Mouse (Mus musculus) mouse trophoblast stem cell (cell line): ENCODE data around the gene Mcemp1.

Experiments
- in situ Hi-C, 2 experiments: fragments of 300-500 bp; cut with MseI, MboI; formaldehyde crosslinking; loops; 2 replicates in 1 of 2; 3 replicates in 1 of 2; pipeline ENCODE4 v1.15.1; 2025

Mcemp1 gene

DNA sequence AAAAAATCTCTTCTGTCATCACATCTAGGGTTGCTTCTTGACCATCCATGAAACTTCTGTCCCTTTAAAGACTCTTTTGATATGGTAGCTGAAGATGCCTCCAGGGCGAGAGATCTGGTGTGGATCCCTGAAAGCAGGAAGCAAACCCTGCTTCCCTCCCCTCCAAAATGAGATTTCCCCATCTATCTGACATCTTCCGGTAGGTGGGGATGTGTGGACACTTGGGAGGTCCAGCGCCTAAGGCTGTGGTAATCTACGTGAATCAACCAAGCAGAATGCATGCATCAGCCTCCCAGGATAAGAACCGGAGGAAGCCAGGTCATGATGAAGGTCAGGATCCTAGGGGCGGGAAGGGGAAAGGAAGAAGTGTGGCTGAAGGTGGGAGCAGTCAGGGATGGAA is at the start of gene Mcemp1:
Gene Mcemp1, plus strand, starts transcription at position 248 of the 400 bp plus-strand sequence.
- in situ Hi-C loops = no loop called here

DNA sequence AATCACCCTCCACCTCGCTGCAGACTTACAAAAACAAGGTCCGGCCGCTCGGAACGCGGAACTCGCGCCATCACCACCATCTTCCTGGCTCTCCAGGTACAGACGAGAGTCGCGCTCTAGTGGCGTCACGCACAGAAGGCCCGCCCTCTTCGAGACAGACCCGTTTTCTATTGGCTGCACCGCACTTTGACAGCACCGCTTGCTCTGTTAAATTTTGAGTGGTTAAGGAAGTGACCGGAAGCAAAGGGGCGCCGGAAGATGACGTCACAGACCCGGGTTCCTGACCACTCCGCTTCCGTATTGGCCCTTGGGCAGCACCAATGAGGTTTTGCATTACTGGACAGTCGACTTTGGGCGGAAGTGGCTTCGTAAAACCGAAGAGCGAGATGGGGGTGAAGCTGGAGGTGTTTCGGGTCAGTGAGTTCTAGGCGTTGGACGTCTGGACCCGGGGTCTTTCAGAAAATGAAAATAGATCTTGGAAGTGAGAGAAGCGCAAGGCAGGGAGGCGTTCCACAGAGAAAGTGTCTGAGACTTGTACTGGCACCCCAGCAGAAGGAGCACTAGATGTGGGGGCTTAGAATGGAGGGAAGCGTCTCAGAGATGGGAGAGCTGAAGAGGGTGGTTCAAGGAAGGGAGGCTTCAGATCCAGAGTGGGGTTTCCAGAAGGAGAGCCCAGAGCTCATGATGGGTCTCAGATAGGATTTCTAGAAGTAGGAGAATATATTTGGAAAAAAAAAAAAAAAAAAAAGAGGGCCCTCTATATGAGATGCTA is 44.2 kb upstream of the Mcemp1 start, which contains the start of the genes Xab2 and Pet100:
Gene Xab2, minus strand, starts transcription at position 118 of the 772 bp plus-strand sequence.
Gene Pet100, plus strand, starts transcription at position 350 of the 772 bp plus-strand sequence.
- in situ Hi-C loops = no loop called here

DNA sequence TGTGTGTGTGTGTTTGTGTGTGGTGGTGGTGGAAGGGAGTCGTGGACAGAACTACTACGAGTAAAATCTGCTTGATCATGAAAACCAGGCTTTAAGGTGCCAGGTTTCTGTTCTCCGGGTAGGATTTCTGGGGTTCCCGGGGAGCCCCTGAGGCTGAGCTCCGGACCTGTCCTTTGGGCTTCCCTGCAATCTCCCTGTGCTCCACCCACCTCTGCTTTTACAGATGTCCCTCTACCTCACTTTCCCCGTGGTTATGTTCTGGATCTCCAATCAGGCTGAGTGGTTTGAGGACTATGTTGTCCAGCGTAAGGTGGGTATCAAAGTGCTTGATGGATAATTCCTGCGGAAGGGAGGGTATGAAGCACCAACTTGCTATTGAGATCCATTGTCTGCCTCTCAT is 43.4 kb upstream of the Mcemp1 start:
- in situ Hi-C loops = no loop called here

DNA sequence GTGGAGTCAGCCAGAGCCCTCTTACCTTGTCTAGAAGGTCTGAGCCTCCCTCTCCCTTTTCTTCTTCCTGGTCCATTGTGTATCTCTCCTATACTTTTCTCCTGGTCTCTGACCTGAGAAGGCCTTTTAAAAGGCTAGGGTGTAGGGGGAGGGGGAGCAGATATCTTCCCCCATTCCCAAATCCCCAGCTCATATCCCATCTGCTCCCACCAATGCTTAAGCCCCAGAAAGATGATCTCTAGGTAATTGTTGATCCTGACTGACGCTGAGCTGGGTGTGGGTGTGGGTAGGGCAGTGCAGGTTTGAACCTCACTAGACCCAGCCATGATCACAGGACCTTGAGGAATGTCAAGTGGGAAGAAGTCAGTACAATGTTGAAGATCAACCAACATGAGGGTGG is 40.1 kb upstream of the Mcemp1 start, which contains the start of gene Pcp2:
Gene Pcp2, minus strand, starts transcription at position 101 of the 400 bp plus-strand sequence.
- in situ Hi-C loops = no loop called here

DNA sequence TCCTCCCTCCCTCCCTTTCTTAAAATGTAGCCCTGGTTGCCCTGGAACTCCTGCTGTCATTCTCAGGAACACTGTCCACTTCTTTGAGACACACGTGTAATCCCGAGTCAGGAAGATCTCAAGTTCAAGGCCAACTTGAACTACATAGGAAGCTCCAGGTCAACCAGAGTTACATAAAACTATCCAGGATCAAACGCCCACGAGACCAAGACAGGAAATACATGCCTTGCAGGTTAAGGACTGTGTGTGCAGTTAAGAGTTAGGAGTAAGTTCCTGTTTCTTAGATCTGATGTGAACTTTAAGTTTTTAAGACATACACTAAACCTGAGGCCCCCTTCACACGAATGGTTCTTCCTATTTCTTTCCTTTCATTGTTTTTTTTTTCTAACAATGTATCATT is 38.6 kb upstream of the Mcemp1 start:
- in situ Hi-C loops = no loop called here

DNA sequence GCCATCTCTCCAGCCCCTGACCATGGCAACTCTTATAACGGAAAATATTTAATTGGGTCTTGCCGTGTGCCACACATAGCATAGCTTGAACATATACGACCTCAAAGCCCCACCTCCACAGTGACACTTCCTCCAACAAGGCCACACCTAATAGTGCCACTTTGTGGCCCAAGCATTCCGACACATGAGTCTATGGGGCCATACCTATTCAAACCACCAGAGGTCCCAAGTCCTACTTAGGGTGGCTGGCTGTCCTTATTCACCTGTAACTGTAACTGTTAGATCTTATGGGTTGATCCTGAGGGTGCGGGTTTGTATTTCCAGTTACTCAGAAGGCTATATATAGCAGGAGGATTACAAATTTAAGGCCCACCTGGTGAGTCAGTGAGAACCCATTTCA is 37.5 kb upstream of the Mcemp1 start:
- in situ Hi-C loops = no loop called here

DNA sequence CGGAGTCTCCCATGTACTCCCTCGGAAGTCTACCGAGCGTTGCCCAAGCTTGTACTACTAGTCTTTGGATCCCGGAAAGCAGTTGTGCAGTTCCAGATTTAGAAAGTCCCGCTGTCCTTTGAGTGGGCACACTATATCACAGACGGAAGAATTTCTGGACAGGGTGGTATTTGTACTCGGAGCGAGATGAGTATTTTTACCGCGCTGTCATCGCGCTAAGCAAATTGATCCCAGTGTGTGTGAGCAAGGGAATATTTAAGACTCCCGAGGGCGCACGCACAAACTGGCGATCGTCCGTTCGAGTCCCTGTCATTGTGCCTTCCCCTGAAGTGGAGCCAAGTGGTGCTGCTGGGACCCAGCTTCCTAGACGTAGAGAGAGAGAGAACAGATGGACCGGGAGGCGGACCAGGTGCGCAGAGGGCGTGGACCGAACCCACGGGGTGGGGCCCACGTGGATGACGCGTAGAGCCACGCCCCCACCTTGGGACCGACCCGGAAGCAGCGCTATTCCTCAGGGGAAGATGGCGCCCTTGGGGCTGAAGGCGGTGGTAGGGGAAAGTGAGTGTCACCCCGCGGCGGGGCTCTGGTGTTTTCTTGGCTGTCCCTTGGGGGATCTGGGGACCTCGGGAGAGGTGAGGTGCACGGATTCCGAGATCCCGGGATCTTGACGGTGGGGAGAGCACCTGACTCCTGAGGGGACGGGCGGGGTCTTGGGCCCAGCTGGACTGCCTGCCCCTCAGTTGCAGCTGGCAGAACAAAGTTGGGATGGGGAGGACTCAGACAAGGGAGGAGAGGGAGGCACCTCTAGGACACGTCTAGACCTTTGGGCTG is 34.7 kb upstream of the Mcemp1 start, which contains the start of gene Stxbp2:
Gene Stxbp2, plus strand, starts transcription at position 309 of the 831 bp plus-strand sequence.
- in situ Hi-C loops = loop anchor here in 1 of 2 experiments (5.0 kb wide), 1 partner anchor 41 kb away; the partner anchor contains the start of gene Fcor

DNA sequence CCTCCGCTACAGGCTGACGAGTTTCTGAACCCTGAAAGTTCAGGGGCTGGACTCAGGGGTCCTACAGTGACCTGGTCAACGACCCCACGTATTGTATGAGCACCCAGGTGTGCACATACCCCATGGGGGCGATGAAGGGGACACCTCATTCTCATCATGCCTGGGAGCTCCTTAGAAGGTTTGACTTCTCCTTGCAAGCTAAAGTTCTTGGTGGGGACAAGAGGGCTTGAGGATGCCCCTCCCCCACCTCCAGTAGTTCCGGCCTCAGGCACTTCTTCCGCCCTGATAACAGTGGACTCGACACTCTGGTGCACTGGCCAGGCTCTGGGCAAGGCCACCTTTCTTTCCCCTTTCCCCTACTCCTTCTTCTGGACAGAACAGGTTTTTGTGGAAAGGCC is 34.1 kb upstream of the Mcemp1 start:
- in situ Hi-C loops = loop anchor here in 1 of 2 experiments (5.0 kb wide), 1 partner anchor 41 kb away; the partner anchor contains the start of gene Fcor

DNA sequence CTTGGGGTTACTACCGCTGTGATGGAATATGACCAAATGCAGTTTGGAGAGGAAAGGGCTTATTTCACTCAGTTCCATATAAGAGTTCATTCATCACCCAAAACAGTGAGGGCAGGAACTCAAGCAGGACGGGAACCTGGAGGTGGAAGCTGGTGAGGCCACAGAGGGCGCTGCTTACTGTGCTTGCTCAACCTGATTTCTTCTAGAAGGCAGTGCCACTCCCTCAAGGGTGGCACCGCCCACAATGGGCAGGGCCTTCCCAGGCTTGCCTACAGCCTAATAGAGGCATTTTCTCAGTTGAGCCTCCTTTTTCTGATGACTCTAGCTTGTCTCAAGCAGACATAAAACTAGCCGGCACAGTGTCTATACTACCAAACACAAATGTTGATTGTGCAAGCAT is 19.8 kb upstream of the Mcemp1 start:
- in situ Hi-C loops = no loop called here

DNA sequence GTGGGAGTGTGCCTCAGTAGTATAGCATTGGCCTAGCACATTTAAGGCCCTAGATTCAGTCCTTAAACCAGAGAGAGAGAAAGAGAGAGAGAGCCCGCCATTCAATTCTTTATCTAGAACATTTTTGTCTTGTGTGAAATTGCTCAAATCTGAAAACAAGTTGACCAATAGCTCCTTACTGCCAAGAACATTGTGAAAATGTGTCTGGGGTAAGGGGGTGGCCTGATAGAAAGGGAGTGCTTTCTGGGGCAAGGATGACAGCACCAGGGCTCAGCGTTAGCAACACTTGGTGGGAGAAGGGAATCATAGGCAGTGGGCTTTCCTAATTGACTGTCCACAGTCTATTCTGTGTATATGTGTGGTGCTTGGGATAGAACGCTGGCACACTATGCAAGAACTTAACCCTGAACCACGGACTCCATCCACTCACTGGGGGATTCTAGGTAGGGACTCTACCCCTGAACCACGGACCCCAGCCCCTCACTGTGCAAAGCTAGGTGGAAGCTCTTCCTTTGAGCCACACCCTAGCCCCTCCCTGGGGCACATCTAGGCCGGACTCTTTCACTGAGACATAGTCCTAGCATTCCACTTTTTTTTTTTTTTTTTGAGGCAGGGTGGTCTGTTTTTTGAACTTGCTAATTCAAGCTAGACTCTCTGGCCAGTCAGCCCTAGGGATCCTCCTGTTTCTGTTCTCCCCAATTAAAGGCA is 18.6 kb upstream of the Mcemp1 start:
- in situ Hi-C loops = no loop called here

DNA sequence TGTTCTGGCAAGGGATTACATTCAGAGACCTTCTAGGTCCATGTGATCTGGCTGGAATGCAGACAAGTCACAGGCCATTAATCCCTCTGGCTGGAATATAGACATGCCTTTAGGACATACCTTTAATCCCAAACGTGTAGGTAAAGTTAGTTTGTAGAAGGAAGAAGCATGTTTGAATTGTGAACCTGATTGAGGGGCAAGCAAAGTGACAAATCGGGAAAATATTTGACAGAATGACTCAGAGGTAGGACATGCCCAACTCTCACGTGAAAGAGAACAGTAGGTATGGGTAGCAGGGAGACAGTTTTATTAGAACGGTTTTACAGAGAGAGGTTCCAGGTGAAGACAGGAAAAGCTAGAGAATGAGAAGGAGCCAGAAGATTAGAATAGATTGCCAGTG is 18.0 kb upstream of the Mcemp1 start:
- in situ Hi-C loops = no loop called here

DNA sequence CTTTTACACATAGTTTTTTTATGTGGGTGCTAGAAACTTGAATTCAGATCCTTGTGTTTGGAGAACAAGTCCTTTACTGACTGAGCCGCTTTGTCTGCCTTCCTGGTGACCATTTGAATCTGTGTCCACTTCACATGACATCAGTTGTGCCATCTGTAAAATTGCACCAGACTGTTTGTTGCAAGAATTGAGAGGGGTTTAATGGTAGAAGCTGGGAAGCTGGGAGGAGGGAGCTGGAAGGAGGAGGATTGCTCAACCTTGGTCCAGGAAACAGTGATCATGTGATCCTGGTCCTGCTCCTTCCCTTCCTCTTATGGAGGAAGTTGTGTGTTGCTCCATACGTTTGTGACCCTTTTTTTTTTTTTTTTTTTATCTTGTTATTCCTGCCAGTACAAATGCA is 17.3 kb upstream of the Mcemp1 start:
- in situ Hi-C loops = no loop called here

DNA sequence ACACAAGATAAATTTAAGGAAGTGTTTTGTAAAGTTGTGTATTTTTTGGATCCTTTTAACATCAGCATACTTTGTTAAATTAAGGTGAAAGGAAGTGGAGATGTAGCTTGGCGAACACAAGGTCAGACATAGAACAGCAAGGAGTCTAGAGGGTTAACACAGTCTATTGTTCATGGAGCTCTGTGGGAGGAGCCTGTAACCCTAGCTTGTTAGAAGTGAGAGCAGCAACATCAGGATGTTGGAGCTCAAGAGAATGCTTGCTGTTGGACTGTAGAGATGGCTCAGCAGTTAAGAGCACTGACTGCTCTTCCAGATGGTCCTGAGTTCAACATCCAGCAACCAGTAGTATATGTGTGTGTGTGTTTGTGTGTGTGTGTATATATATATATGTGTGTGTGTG is 16.6 kb upstream of the Mcemp1 start:
- in situ Hi-C loops = no loop called here

DNA sequence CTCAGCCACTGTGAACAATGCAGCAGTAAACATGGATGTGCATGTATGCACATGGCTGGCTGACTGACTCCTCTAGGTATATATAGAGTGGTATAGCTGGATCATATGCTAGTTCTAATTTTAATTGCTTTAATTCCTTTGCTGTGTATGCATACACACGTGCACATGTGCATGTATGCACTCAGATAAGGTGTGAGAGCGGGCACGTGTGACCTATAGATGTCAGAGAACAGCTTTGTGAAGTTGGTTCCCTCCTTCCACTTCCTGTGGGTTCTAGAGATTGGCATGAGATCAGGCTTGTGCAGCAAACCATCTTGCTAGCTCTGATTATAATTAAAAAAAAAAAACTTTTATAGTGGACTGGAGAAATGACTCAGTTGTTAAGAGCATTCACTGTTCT is 12.7 kb upstream of the Mcemp1 start:
- in situ Hi-C loops = no loop called here

DNA sequence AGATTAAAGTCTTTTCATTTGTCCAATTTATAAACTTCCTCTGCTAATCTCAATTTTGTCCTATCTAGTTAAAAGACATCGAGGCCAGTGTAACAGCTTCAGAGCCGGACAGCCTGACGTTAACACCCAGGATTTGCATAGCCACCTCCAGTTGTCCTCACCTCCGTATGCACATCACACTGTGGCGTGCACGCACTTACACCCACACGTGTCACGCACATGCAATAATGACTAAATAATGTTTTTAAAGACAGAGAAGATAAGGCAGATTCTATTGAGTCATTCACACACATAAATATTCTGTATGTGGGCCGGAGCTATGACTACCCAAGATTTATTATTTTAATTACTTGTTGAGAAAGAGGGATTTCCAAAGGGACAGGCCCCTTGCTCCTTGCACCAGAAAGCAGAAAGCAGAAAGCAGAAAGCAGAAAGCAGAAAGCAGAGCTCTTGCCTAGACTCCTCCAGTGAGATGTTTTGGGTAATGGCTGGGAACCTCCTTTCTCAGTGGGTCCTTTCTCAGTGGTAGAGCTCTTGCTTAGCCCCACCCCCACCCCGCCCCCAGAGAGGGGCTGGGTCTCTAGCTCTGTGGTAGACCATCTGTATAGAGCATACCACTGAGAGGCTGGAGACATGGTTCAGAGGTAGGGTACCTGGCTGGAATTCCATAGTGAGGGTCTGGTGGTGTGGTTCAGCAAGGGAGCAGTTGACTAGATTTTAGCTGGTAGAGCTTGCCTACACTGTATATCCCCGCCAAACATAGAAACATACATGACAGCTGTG is 10.6 kb upstream of the Mcemp1 start:
- in situ Hi-C loops = no loop called here

DNA sequence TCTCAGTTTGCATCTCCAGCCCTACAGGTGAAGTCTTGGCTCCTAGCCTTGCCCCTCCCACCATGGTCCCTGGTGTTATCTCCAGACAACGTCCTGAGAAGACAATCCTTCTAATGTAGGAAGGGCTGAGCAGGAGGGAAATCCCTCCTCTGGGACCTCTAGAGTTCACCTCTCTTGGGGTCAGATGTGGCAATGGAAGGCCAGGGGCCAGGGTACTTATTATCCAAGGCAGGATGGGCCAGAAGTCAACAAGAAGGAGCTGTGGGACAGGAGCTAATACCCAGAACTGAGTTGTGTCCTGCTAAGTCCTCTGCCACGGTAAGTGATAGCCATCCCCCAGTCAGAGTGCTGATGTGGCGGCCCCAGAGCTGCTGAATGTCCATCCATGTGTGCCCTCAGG is 10.0 kb upstream of the Mcemp1 start, which contains the start of gene Retn:
Gene Retn, plus strand, starts transcription at position 245 of the 400 bp plus-strand sequence.
- in situ Hi-C loops = no loop called here

DNA sequence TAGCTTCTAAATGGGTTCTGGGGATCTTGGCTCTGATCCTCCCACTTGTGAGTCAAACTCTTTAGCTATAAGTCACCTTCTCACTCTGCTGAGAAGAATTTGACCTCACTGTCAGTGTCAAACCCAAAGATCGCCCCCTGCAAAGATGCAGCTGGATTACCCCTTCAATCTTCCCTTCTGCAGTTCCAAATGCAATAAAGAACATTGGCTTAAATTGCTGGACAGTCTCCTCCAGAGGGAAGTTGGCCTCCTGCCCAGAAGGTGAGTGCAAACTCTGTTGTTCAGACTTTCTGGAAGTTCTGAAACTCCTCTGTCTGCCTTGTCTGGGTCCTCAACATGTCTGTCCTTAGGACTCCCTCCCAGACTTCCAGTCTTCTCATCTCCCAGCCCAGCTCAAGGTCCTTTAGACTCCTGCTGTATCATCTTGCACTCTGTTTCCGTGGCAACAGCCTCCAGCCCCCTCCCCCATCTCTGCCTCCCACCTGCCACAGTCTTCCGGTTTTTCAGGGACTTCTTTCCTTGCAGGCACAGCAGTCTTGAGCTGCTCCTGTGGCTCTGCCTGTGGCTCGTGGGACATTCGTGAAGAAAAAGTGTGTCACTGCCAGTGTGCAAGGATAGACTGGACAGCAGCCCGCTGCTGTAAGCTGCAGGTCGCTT is 8.7 kb upstream of the Mcemp1 start:
- in situ Hi-C loops = no loop called here

DNA sequence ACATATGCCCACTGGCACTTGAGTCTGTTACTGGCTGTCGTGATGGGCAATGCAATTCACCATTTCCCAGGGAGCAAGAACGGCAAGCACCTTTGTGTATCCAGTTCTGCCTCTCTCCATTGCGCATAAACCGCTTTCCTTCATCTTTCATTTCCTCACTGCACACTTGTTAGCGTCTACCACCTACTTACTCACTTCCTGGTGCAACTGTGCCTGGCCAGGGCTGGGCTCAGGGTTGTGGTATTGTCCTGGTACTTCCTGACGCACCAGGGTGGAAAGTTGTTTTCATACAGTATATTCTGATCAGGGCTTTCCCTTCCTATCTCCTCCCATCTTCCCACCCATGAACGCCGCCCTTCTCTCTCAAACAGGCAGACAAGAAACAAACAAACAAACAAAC is 4.7 kb upstream of the Mcemp1 start:
- in situ Hi-C loops = no loop called here

DNA sequence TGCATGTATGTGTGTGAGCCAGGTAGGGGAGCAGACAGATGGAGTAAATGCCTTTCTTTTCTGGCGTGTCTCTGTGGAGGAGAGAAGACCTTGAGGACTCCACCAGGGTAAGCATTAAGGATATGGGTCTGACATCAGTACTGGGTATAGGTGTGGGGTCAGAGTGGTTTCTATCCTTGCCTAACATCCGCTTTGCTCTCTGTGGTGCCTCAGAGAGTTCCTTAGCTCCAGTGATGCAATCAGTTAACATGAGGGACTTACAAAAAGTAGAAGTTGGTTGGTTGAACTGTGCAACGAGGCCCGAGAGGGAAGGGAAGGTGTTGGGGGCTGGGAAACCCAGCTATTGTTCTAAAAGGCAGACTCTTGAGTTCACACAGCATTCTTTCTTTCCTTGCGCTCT is 1.1 kb upstream of the Mcemp1 start:
- in situ Hi-C loops = no loop called here

DNA sequence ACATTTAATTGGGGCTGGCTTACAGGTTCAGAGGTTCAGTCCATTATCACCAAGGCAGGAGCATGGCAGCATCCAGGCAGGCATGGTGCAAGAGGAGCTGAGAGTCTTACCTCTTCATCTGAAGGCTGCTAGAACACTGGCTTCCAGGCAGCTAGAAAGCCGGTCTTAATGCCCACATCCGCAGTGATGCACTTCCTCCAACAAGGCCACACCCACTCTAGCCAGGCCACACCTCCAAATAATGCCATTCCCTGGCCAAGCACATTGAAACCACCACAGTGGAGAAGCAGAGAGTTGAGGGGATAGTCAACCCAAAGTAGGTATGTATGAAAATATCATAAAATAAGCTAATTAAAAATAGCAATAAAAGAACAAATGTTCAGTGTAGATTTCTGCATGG is 4.8 kb downstream of the Mcemp1 start:
- in situ Hi-C loops = loop anchor here in 1 of 2 experiments (5.0 kb wide), 1 partner anchor 38 kb away; the partner anchor contains the start of gene Stxbp2
